Mouse (Mus musculus) retina, postnatal 7 days (tissue): ENCODE data around the gene Myb.

Experiments used
- DNase-seq: peaks from one replicate; pipeline ENCODE4 v3.0.0-alpha.2; 2012; ENCODE audit warnings: low read depth, low spot score

The Myb gene

DNA sequence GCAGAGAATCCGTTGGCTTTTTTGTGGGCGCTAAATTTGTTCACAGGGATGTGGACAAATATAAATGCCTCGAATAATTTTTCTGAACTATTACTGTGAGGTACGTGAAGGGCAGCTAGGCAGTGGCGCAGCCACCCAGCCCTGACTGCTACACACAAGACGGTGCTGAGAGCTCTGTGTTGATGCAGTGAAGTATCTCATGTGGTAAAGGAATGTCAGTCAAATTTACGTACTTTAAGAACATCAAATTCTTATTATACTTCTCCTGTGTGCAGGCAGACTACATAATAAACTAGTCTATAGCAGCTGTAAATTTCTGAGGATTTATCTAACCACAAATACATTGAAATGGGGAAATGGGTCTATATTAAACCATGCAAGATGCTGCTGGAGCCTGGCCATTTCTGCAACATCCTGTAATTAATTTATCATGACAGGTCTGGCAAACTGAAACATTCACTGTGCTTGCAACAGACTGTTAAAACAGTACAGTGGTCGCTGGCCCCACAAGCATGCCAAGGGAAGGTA, 77.3 kb downstream of the Myb start:
- no peak for DNase-seq

- no peak for DNase-seq
Measured at GRCm38 (mm10) chr10:21082447-21082846, 78.3 kb downstream of the Myb start.

GRCm38 (mm10) chr10:21077151-21077719, 83.5 kb downstream of the Myb start:
- DNase-seq: no peak

DNA sequence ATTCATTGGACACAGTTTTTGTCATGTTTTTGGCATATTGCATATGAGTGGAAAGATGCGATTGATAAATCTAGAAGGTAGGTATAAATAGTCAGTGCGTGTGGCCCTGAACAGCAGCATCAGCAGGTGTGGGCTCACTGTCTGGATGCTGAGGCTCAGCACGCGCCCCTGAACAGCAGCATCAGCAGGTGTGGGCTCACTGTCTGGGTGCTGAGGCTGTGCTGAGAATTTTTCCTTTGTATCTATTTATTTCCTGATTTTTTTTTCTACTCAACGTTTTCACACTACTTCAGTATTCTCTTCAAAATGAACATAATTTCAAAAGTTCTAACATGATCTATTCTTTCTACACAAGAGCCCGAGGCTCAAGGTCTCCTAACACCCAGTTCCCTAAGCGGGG, 84.1 kb downstream of the Myb start:
- DNase-seq: no peak

DNA sequence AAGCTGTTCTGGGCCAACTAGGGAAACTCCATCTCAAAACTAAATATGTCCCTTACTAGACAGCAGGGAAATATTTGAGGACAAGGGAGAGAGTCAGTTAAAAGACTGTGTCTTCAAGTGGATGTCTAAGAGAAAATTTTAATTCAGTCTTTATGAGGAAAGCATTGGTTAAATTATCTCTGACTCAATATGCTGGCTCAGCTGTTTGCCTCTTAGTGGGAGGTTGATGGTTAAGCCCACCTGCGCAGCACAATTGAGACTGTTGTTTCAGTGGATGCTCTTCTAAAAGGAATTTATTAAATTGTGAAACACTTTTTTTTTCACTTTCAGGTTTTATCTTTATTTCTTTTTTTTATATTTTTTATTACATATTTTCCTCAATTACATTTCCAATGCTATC, 84.6 kb downstream of the Myb start:
- DNase-seq: no peak
